Mouse (Mus musculus): ENCODE results near the gene Idh1. TPM values are rescaled to one million over a fixed set of nuclear protein-coding genes. Genes with fewer than 3 reads are reported as not detected.

Idh1 gene
- total RNA-seq, 2 experiments from 2014 or later, result 133 to 146 TPM

DNA sequence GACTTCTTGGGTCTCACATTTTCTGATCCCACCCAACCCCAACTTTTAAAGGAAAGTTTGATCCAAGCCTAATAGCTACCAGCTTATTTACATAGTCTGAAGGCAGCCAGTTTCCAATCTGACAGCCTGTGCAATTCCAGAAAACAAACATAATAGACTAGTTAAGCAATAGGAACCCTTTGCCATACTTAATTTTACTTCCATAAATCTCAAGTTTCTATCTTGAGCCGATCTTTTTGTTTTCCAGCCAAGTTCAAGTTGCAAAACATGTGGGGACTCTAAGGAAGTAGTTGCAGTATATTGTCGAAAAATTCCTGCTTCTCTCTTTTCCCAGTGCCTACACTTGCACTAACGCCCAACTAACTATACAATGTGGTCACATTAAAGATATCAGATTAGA is 8.8 kb downstream of the Idh1 start:
- DNase-seq (ENCODE audit: low spot score in 2 of 2), result no peak

DNA sequence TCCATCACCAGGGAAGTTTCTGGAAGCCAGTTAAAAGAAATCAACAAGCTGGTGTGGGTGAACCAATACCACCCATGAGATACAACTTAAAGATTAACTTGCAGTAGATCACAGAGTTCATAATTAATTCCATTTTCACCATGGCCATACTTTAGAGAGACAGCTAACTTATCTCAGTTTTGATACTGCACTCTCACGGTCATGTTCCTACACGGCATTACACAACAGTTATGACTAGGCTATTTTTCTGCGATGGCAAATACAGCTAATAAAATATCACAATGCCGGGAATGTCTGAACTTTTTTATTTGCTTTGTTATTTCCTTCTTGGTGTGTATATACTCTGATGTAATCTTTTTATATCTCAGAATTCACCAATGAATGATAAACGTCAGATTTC is 9.4 kb downstream of the Idh1 start:
- no peak for DNase-seq (ENCODE audit: low spot score in 2 of 2)

DNA sequence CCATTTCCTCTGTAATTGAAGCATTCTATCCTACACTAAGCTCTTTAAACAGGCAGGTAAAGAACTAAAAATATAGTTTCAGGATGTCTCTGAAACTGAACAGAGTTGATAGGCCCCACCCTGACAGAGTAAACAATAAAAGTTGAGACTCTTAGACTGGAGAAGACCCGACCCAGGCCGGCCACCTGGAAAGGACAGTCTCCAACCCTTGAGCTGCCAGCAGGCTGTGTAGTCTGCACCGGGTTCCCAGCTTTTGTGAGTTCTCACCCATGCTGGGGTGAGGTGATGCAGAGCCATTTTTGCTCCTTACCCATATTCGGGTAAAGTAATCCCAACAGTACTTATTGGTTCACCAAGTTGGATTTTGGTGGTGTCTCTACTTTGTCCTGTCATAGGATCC is 10.1 kb downstream of the Idh1 start:
- no peak for DNase-seq (ENCODE audit: low spot score in 2 of 2)

DNA sequence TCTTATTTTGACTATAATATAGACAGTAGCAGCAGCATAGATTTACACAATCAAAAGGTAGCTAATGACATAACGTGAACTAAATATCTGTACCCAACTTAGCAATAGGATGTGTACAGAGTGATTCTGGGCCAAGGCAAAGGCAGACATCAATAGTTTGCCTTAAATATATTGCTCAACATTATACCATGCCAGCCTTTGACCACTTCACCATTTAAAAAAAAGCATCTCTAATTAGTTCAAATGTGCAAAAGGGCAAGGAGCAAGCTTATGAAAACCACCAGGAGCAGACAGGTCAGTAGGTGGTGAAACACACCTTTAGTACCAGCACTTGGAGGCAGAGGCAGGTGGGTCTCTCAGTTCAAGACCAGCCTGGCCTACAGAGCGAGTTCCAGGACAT is 12.6 kb downstream of the Idh1 start:
- no peak for DNase-seq (ENCODE audit: low spot score in 2 of 2)

DNA sequence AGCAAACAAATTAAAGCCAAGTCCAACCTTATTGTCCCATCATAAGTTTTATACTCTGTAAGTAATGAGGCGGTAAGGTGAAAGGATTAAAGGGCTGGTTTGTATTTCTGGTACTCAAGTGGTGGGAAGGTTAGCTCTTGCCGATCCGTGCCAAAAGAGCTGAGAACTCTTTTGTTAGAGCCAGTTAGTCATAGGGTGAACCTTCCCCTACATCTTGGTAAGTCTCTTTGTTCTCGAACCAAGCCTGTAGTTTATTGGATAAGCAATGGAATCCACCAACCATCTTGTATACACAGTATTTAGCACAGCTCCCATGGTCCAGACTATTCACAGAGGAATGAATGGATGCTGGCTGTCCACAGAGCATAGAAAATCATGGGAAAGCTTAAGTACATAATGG is 14.7 kb downstream of the Idh1 start:
- DNase-seq (ENCODE audit: low spot score in 2 of 2), result no peak

DNA sequence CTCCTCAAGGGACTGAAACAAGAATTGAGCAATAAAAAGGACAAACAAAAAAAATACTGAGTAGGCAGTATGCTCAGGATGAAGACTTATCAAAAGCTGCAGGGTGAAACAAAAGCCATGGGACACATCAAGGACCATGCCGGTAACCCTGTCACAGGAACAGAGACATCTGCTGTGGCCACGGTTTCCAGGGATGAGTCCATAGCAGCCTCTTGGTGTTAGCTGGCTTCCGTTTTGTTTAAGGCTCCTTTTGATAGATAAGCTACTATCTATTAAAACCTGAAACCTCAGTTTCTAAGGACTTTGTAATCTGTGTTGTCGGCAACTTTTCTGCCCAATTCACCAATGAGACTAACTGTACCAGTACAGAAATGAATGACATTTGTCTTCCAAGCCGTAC is 16.4 kb downstream of the Idh1 start:
- no peak for DNase-seq (ENCODE audit: low spot score in 2 of 2)

DNA sequence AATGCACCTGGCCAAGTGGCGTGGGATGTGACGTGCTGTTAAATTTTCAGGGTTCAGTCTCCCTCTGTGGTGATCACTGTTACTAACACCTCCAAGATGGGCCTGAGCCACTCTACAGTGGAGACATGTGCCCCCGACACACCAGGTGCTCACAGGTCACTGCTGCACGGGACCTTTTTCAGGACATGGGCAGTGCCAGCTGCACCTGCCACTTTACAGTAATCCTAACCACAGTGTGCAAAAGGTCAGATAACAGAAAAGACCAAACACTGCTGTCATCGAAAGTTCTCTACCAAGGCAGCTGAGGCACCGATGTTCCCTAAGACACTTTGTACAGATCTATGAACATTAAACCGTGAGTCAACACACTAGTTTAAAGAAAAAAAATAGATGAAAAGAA is 16.8 kb downstream of the Idh1 start:
- DNase-seq (ENCODE audit: low spot score in 2 of 2), result no peak

DNA sequence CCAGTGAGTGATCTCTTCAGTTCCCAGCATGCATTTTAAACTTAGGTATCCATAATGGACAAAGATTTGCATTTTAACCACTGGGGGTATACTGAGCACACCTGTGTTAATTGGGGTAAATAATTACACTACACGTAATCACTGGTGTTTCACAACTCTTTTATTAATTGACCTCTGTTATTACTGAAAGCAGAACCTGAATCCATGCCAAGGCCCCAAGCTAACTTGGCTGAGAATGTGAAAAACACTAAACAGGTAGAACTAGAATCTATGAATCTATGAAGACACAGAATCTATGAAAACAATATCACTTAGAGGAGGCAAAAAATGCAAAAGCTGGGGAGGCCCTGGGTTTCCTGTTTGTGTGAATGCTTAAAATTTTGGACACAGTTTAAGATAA is 18.8 kb downstream of the Idh1 start:
- DNase-seq (ENCODE audit: low spot score in 2 of 2), result no peak

DNA sequence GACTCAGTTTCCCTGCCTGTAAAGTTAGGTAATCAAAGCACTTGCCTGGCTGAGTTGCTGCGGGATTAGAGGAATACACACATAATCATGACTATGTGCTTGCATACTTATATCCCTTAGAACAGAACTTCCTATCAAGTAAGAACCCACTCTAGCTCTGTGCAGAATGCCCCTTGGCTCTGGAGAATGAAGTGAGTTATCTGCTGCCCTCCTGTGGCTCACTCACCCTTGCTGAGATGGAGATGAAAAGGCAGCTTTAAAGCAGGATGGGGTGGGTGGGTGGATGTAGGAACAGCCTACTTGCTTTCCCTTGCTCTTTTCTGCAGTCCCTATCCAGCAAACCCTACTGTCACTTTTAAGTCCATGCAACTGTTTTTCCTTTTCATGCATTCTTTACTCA is 24.1 kb downstream of the Idh1 start:
- peak; percentile 19 to 33 for DNase-seq (ENCODE audit: low spot score in 2 of 2)

DNA sequence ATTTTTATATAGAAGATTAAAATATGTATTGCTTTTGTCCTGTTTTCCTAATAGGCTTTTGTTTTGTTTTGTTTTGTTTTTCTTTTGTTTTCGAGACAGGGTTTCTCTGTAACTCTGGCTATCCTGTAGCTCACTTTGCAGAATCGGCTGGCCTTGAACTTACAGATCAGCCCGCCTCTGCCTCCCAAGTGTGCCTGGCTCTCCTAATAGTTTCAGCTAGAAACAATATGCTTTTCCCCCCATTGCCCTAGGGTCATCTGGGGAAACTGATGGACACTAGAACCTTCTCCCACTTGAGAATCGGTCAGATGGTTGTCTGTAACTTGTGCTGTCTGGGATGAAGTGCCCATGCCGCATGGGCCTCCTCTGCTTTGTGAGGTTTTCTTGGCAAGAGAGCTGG is 30.2 kb downstream of the Idh1 start:
- no peak for DNase-seq (ENCODE audit: low spot score in 2 of 2)

DNA sequence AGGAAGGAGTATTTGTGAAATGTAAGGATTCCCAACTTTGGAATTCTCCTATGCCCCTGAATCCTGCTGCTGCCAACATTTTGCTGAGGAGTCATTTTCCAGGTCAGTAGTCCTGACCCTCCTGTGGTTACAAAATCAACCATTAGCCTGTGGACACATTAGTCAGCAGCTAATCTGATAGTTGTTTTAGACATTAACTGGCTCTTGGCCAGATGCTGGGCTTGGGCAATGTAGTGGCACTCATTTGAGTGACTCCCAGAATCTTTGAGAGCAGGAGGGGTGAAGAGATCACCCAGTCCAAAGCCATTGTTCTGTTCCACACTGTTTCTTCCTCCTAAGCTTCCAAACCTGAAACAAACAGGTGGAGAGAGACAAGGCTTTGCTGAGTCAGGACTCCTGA is 31.5 kb downstream of the Idh1 start:
- no peak for DNase-seq (ENCODE audit: low spot score in 2 of 2)

DNA sequence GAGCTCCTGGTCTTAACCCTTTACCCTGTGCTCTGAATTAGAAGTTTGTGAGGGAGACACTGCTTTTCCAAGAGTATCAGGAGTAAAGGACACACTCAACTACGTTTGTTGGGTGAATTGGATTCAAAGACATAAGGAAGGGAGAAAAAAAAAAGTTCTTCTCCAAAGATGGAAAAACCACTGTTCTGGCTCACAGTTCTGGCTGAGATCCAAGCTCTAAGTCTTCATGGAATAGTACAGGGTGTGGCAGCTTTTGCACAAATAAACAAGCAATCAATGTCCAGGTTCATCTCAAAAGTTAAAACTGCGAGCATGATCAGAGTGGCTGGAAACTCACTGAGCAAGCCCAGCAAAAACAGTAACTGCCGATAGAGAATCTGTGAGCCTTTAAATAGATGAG is 38.3 kb downstream of the Idh1 start:
- DNase-seq (ENCODE audit: low spot score in 2 of 2), result no peak

DNA sequence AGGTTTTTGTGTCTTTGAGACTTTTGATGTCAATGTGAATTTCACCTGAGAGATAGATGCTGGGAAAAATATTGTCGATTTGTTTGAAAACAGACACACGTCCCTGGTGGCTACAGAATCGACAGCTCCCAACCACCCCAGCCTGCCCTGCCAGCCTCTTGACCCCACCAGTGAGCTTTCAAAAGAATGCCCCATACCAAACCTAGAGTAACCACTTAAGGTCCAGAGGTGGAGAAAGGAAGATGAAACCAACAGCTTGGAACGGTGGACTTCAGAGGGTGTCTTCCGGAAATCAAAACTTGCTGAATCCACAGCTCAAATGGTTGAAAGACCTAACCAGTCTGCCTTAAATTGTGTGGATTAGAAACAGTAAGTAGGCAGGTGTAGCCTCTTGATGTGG is 39.0 kb downstream of the Idh1 start:
- no peak for DNase-seq (ENCODE audit: low spot score in 2 of 2)

DNA sequence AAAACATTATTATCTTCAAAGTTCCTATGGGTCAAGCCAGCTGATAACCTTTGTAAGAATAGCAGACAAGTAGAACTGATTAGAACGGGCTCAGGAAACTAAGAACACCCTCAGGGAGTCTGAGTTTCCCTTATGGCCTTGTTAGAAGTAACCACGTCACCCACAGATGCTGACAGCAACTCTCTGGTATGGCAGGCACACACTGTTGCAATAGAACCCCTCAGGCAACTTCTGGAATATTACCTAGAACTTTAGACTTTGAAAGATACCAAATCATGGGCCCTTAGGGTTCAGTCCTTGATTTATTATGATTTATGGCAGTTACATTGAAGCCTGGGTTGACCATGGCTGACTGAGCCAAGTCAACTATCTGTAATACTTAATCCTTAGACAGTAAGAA is 39.7 kb downstream of the Idh1 start:
- DNase-seq (ENCODE audit: low spot score in 2 of 2), result no peak

DNA sequence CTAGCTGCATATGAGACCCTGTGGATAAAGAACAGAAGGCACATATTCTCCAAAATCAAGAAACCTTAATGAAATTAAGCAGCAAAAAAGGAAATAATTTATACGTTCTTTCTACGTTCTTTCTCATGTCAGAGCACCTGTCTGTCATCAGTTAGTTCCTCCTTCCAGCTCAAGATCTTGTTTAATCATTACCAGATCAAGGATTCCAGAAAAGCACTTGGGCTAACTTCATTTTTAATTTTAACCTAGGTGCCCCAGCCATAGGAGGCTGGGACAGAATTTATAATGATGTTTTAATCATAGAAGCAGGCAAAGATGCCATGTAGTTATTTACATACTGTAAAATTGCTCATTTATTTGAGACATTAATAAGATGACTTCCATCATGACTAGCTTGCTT is 41.5 kb downstream of the Idh1 start:
- DNase-seq (ENCODE audit: low spot score in 2 of 2), result no peak

DNA sequence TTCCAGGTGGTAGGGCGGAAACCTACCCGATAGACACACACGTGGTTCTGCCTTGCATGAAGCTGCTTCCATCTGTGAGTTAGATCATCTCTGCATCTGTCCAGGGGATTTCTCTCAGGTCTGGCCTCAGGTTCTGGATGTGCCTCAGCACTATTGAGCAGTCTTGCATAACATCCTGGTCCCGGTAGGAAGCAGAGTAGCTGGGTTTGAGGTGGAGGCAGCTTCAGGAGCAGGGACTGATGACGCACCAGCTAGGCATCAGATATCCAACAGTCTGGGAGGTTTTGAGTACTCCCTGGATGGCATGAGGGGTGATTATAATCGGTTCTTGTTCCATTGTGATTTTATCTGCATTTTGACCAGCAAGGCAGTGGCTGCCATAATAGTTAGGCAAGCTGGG is 48.7 kb downstream of the Idh1 start:
- DNase-seq (ENCODE audit: low spot score in 2 of 2), result no peak

DNA sequence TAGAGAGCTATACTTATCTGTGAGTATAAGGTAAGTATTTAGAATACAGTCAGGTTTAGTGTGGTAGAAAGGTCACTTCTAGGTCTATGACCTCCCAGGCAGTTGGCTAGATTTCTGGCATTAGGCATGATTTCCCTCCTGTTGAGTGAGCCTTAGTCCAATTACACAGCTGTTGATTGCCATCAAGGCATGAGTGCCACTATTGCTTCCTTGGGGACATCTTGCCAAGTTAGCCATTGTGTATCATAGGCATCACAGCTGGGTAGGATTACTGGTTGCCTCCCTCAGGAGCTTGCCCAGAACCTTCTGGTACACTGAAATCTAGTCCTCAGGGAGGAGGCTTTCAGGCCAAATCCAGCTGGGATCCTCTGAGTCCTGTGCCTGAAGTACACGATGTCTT is 53.5 kb downstream of the Idh1 start:
- DNase-seq (ENCODE audit: low spot score in 2 of 2), result no peak

DNA sequence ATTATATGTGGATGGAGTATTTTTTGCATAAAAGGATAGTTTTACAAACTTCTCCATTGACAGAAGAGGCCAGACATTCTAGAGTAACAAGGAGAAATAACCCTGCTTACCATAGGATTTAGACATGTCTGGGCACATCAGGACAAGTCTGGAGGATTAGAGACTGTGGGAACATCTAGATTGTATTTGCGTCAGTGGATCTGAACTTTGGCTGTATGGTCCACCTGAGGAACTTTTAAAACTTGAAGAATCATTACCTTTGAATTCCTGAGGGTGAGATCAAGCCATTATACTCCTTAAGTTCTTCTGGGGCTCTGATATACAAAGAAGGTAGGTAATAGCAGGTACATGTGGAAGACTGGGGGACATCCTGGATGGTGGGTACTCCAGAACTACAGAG is 54.6 kb downstream of the Idh1 start:
- no peak for DNase-seq (ENCODE audit: low spot score in 2 of 2)

DNA sequence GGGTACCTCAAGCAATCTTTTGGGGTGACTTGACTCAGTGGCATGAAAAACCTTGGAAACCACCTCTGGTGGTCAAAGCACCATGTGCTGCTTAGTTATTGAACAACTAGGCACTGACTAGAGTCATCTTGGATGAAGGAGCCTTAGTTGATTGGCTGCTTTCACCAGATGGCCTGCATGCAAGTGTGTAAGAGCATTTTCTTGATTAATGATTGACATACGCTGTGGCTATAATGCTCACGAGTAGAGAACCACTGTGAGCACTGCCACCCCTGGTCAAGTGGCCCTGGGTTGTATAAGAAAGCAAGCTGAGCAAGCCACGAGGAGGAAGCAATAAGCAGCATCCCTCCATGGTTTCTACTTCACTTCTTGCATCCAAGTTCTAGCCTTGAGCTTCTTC is 56.1 kb downstream of the Idh1 start:
- DNase-seq (ENCODE audit: low spot score in 2 of 2), result no peak

DNA sequence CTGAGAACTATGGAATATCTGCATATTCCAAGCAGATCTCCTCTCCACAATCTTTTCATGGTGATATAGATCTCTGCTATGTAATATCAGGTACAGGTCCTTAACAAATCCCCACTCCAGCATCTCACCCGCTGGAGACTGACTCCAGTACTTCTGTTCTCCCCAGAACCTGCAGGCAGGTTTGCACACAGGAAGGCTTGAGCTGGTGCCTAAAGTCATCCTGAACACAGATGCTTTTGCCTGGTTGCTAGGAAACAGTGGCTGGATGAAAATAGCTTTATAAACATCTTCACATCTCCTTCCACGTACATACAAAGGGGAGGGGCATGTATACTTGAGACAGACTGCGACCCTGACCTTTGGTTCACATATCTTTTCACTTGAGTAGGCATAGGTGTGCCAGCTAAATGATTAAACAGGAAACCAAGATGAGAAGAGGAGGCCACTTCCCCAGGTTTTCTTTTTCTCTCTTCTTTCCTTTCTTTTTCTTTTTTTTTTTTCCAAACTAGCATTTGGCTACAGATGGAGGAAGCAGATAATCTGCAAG is 56.6 kb downstream of the Idh1 start:
- no peak for DNase-seq (ENCODE audit: low spot score in 2 of 2)

DNA sequence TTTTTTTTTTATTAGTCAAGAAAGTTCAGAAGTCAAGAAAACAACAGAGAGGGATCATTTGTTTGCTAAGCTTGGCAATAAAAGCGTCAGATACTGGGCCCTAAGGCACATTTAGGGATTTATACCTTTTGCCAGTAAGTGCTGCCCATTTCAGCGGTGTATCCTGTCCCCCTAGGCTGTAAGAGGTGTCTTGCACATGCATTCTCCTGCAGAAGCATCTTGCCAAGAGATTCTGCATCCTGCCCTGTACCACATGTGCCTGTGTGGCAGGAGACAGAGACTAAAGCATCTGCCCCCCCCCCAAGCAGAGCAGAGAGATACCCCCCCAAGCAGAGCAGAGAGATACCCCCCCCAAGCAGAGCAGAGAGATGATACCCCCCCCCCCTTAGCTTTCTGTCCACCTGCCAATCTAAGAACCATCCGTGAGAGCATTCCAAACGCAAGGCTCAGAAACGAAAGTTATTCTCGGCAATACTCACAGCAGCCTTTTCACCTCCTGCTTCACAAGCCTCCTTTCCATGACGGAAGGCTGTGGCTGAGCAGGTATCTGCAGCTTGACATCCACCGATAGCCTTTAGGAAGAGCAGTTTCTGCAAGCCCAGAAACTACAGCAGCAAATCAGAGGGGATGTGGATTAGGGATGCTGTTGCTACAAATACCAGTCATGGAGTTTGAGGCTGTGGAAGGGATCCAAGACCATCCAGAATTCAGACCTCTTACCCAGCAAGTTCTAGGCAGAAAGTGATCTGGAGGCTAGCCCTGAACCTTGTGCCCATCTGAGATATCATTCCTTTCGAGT is 63.5 kb downstream of the Idh1 start, which contains the start of gene D630023F18Rik:
D630023F18Rik (minus strand) TSS at position 641 of the 799 bp plus-strand sequence.
- peak; percentile 18 to 45 for DNase-seq (ENCODE audit: low spot score in 2 of 2)

DNA sequence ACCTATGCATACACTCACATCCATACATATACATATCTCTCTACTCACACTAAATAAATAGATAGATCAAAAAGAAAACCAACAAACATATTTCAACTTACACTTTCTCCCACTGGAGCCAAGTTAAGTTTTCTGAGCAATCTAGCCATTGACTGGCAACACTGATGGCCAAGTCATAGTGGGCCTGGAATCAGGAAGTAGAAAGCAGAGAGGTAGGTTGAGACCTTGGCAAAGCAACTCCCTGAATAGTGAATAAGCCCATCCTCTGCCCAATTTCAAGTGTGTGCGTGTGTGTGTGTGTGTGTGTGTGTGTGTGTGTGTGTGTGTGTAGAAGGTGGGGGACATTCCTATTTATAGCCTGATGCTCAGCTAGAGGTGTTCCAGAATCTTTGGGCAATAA is 66.9 kb downstream of the Idh1 start, which contains the start of gene Gm28845:
Gm28845 (minus strand) TSS at position 121 of the 400 bp plus-strand sequence.
- no peak for DNase-seq (ENCODE audit: low spot score in 2 of 2)

All from layer of hippocampus, postnatal 10 days (tissue).